In the genomic region with DNA sequence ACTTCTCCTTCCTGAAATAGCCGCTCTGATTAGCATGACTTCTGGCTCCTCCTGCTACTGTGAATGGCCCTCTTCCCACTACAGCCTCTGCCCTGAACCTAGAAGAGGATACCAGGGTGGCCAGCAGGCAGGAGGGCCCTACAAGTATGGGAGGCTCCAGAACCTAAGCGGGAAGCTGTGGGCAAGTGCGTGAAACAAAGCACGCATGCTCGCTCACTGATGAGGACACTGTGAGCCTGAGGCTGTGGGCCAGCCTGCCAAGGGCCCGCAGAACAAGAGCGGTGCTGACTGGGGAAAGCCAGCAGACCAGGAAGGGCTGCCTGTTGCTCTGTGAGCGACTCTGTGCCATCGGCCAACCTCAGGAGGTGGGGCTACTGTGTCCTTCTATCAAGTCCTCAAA, we compare ENCODE assay signal across 9 mouse cellular contexts.
DNase-seq lines count a peak whose midpoint lies in the region; ATAC-seq and TF ChIP-seq lines count a peak whose summit lies in the region.
"Had no signal": no experiment of that assay in that cellular context is flagged by ENCODE, and none has a peak within 500 bp of the region (broad histone marks: within the 10 kb centered on the region; RNA-seq: fewer than 3 reads in every experiment).

No protein-coding gene starts in this region.

- no peaks in the 10 kb centered on the region for H3K27me3 ChIP-seq in lung, embryonic 14.5 days (ENCODE audit: insufficient read depth, low read length)
- no peaks in the 10 kb centered on the region for H3K27me3 ChIP-seq in intestine, postnatal 0 days (replicated peaks; ENCODE audit: control insufficient read depth, insufficient read depth, low read length)
- H3K27me3 ChIP-seq in midbrain, embryonic 16.5 days (ENCODE audit: control insufficient read depth, insufficient read depth, low read depth, low read length), result no peaks in the 10 kb centered on the region
- H3K27me3 ChIP-seq: megakaryocyte, embryonic 14.5 days had no signal

- no peaks in the 10 kb centered on the region for H3K9me3 ChIP-seq in lung, embryonic 14.5 days (ENCODE audit: low read depth, low read length)
- no peaks in the 10 kb centered on the region for H3K9me3 ChIP-seq in intestine, postnatal 0 days (ENCODE audit: control insufficient read depth)
- no peaks in the 10 kb centered on the region for H3K9me3 ChIP-seq in midbrain, embryonic 16.5 days (replicated peaks; ENCODE audit: control insufficient read depth, low read length, poor library complexity, severe bottlenecking)

- no peak overlapping the region for H3K4me3 ChIP-seq in lung, embryonic 14.5 days (ENCODE audit: low read depth, low read length)
- no peak overlapping the region for H3K4me3 ChIP-seq in intestine, postnatal 0 days (ENCODE audit: low read depth, low read length)
- H3K4me3 ChIP-seq in midbrain, embryonic 16.5 days (ENCODE audit: low read depth, low read length), result no peak overlapping the region
- H3K4me3 ChIP-seq: megakaryocyte, embryonic 14.5 days had no signal

- H3K36me3 ChIP-seq in lung, embryonic 14.5 days (ENCODE audit: insufficient read depth), result no peaks in the 10 kb centered on the region
- no peaks in the 10 kb centered on the region for H3K36me3 ChIP-seq in intestine, postnatal 0 days (ENCODE audit: control insufficient read depth, insufficient read depth)
- H3K36me3 ChIP-seq in midbrain, embryonic 16.5 days (ENCODE audit: control insufficient read depth, insufficient read depth, low read length), result no peaks in the 10 kb centered on the region

- peak; percentile 60 for ATAC-seq in cerebellum, adult (ENCODE audit: insufficient number of reproducible peaks, low FRiP score, low TSS enrichment)
- ATAC-seq in lung, embryonic 14.5 days (ENCODE audit: insufficient read depth), result no peak
- no peak for ATAC-seq in intestine, postnatal 0 days
- ATAC-seq in megakaryocyte-erythroid progenitor cell, adult 5-6 weeks (replicated peaks; ENCODE audit: low FRiP score, low TSS enrichment, poor library complexity, severe bottlenecking), result 0 out of 2 replicates have a peak, but pooled peaks have one; percentile 29
- no peak for ATAC-seq in midbrain, embryonic 16.5 days

- 69% methylated on average over 9 of the region's 9 CpGs for WGBS in lung, embryonic 14.5 days
- WGBS in intestine, postnatal 0 days, result 68% methylated on average over 9 of the region's 9 CpGs
- WGBS in midbrain, embryonic 16.5 days, result 80% methylated on average over 9 of the region's 9 CpGs

- no peak overlapping the region for H3K4me2 ChIP-seq in lung, embryonic 14.5 days
- H3K4me2 ChIP-seq in intestine, postnatal 0 days (replicated peaks; ENCODE audit: low read depth), result 0 out of 2 replicates have a peak overlapping the region, but pooled peaks have one; percentile 3
- no peak overlapping the region for H3K4me2 ChIP-seq in midbrain, embryonic 16.5 days (ENCODE audit: low read length)

- peak overlapping the region; percentile 7; the same call in 1 of the 2 replicates for H3K27ac ChIP-seq in lung, embryonic 14.5 days (ENCODE audit: low read depth)
- no peak overlapping the region for H3K27ac ChIP-seq in intestine, postnatal 0 days (ENCODE audit: low read depth, low read length)
- no peak overlapping the region for H3K27ac ChIP-seq in midbrain, embryonic 16.5 days (ENCODE audit: low read length)

- no peak for TF ChIP-seq CTCF in lung, embryonic 14.5 days (IDR thresholded peaks at IDR 0.05; ENCODE audit: low read depth)
- no peak for TF ChIP-seq CTCF in intestine, postnatal 0 days (IDR thresholded peaks at IDR 0.05; ENCODE audit: low read depth)

- H3K4me1 ChIP-seq in lung, embryonic 14.5 days (ENCODE audit: insufficient read depth), result no peaks in the 10 kb centered on the region
- H3K4me1 ChIP-seq in intestine, postnatal 0 days (replicated peaks; ENCODE audit: control insufficient read depth, insufficient read depth, low read length), result peaks cover 3% of the 10 kb centered on the region
- no peaks in the 10 kb centered on the region for H3K4me1 ChIP-seq in midbrain, embryonic 16.5 days (ENCODE audit: control insufficient read depth, insufficient read depth, low read length)

- H3K9ac ChIP-seq in lung, embryonic 14.5 days, result no peak overlapping the region
- no peak overlapping the region for H3K9ac ChIP-seq in intestine, postnatal 0 days (ENCODE audit: low read depth, low read length)
- no peak overlapping the region for H3K9ac ChIP-seq in midbrain, embryonic 16.5 days (ENCODE audit: low read depth, low read length)

- no peak for DNase-seq in cerebellum, adult 11-12 months
- DNase-seq in lung, embryonic 14.5 days, result no peak
- no peak for DNase-seq in lung, postnatal 4 days
- no peak for DNase-seq in gastrocnemius, postnatal 36 days

- intact Hi-C loops in gastrocnemius, postnatal 36 days (cut with DNase I), result no loop called here

Comparison
In these comparisons a context has a peak if more than half of its experiments do, and no peak if none do; other contexts are left out.
1. ATAC-seq: peak in cerebellum, adult (single experiment) and megakaryocyte-erythroid progenitor cell, adult 5-6 weeks (single experiment); none in lung, embryonic 14.5 days (single experiment), intestine, postnatal 0 days (single experiment) and midbrain, embryonic 16.5 days (single experiment).